1 mouse cellular context compared by ENCODE assay signal in genomic region chrX:48146262-48146661, GRCm38 (mm10).
A peak's percentile ranks its signal among the peaks of the same experiment; 100 is the strongest.
TF ChIP-seq lines count a peak whose summit lies in the region.

Gene Sash3 (plus strand): TSS chrX:48146436.

TF ChIP-seq in CH12.LX, 34 proteins besides CTCF, POLR2A, EP300 and RAD21 (continued from another document):
- no peak for TF ChIP-seq ZKSCAN1 (IDR thresholded peaks at IDR 0.05; ENCODE audit: borderline replicate concordance, low read depth, low read length)
- TF ChIP-seq IRF4 (IDR thresholded peaks at IDR 0.05; ENCODE audit: low read depth, low read length): peak; percentile 69
- 0 out of 2 replicates have a peak, but pooled peaks have one; percentile 9 for TF ChIP-seq ZMIZ1 (IDR thresholded peaks at IDR 0.05; ENCODE audit: low read depth, low read length)
